Mouse (Mus musculus): ENCODE data around the gene Vill. TPM values are rescaled to one million over a fixed set of nuclear protein-coding genes. Genes with fewer than 3 reads are reported as not detected.

Vill gene
- total RNA-seq, 1 experiment from 2014 or later: 36.4 TPM

Other genes starting within 250 kb of the Vill start
- gene Ctdspl, start 126.3 kb upstream of the Vill start, total RNA-seq (2017): 6.9 and 8.2 TPM in 2 replicates
- 0.50 TPM in 1 of 2 replicates, not detected in the other for gene Plcd1, start 40.7 kb downstream of the Vill start, total RNA-seq (2017)
- gene Dlec1, start 49.7 kb downstream of the Vill start, total RNA-seq (2017): 0.55 TPM in 1 of 2 replicates, not detected in the other
- gene Acaa1b, start 104.3 kb downstream of the Vill start, total RNA-seq (2017): not detected in 2 replicates
- not detected in 2 replicates for gene Gm47289, start 106.4 kb downstream of the Vill start, total RNA-seq (2017)
- not detected in 2 replicates for gene Slc22a13, start 156.3 kb downstream of the Vill start, total RNA-seq (2017)